Mouse (Mus musculus) testis, adult 2 months (tissue): Measurements from ENCODE around the gene Nrxn2. TPM values are rescaled to one million over a fixed set of nuclear protein-coding genes. Genes with fewer than 3 reads are reported as not detected.

Experiments
- H3K27ac ChIP-seq: fragments of 200-500 bp; 2 replicates; pipeline ENCODE4 v1.5.1; 2012; ENCODE audit warnings: low read depth, low read length; ENCODE audit not compliant: control insufficient read depth, insufficient read depth
- H3K27me3 ChIP-seq: fragments of 200-500 bp; 2 replicates; pipeline ENCODE4 v1.6.1; 2012; ENCODE audit warnings: mild to moderate bottlenecking, low read length, moderate library complexity; ENCODE audit not compliant: control insufficient read depth, insufficient read depth
- H3K36me3 ChIP-seq: fragments of 200-500 bp; 2 replicates; pipeline ENCODE4 v1.6.1; 2012; ENCODE audit warnings: mild to moderate bottlenecking, low read length; ENCODE audit not compliant: control insufficient read depth, insufficient read depth
- H3K4me1 ChIP-seq: fragments of 200-500 bp; 2 replicates; pipeline ENCODE4 v1.6.1; 2012; ENCODE audit warnings: low read length; ENCODE audit not compliant: control insufficient read depth, insufficient read depth
- H3K4me3 ChIP-seq: fragments of 200-500 bp; 2 replicates; pipeline ENCODE4 v1.5.1; 2012; ENCODE audit warnings: low read depth, mild to moderate bottlenecking, low read length, moderate library complexity, mixed read lengths; ENCODE audit not compliant: control insufficient read depth
- CTCF ChIP-seq: fragments of 200-500 bp; IDR thresholded peaks from 2 replicates; pipeline ENCODE4 v1.5.1; 2012; ENCODE audit warnings: low read depth, mild to moderate bottlenecking, inconsistent platforms, low read length, moderate library complexity; ENCODE audit not compliant: control insufficient read depth, insufficient read depth, insufficient replicate concordance
- POLR2A ChIP-seq: fragments of 200-500 bp; IDR thresholded peaks from 2 replicates; pipeline ENCODE4 v1.6.1; 2012; ENCODE audit warnings: low read depth, mild to moderate bottlenecking, inconsistent platforms, low read length, moderate library complexity; ENCODE audit not compliant: control insufficient read depth
- polyA plus RNA-seq: library from polyadenylated mRNA; depleted of rRNA; stranded (reverse); fragments of >200 nt; gene quantifications from 2 replicates; pipeline ENCODE4 v1.2.3, GENCODE M21; 2012

The Nrxn2 gene
- polyA plus RNA-seq, 1 experiment = 2.5 TPM

DNA sequence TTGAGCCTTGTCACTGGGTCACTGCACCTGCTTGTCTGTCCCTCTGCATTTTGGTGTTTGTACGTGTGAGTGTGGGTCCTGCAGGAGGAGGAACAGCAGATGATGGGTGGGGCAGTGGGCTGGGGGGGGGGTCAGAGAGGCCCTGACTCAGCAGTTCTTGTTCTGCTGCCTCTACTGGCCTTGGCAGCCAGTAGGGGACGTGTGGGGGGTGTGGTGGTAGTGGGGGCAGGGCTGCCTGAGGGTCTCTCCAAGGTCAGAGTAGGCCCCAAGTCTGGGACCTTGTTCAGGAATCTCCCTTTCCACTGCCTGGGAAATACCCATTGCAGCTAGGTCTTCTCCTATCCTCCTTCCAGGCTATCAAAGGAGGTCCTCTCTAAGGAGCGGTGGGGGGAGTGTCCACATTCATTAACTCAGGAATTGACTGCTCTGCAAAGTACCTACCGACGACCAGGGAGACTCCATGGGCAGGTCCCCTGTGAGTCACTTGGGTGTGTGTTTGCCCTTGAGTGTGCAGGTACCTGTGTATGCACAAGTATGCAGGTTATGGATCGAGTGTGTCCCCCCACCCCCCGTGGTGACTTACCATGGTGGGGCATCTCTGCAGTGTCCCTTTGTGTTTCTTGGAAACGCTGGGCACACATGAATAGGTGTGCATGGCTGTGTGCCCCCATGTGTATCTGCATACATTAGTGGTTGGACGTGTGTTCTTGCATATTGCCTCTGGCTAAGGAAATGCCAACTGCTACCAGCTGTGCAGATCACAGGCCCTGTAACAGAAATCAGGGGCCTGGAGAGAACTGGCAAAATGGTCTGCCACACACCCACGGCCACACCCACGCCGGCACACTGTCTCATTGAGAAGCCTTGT is 1.4 kb upstream of the Nrxn2 start:
- Histone ChIP-seq H3K36me3 (no peaks in the 10 kb centered on the region), H3K27me3 (no peaks in the 10 kb centered on the region), H3K4me1 (peaks cover 6% of the 10 kb centered on the region), H3K27ac (no peak overlapping the region), H3K4me3 (no peak overlapping the region)
- TF ChIP-seq CTCF = no peak
- no peak for TF ChIP-seq POLR2A

DNA sequence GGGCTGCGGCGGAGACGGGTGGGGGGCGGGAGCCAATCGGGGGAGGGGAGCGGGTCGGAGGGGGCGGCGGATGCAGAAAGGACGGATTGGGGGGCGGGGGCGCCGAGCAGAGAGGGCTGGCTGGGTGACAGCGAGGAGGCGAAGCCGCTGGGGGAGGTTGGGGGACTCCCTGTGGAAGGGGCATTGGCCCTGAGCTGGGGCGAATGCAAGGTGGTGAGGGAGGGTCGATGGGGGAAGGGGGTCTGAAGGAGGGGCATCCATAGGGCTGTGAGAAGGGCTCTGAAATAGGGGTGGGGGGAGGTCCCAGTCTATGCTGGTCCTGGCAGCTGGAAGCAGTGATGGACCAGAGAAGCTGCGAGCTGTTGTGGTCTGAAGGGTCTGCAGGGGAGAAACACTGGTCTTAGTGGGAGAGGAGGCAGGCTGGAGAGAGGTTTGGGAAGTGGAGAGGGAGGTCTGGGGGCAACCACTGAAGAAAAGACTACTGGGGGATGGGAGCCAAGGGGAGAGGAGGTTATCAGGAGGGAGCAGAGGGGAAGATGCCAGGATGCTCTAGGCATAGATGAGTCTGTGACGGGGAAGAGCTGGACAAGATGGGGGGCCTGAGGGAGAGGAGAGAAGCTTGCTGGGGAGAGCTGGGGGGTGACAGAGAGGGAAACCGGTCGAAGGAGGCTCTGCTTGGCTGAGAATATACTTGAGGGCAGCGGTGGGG is 607 bp downstream of the Nrxn2 start:
- Histone ChIP-seq H3K36me3 (no peaks in the 10 kb centered on the region), H3K27ac (no peak overlapping the region), H3K4me1 (peaks cover 3% of the 10 kb centered on the region), H3K27me3 (no peaks in the 10 kb centered on the region), H3K4me3 (no peak overlapping the region)
- TF ChIP-seq CTCF (no peak), POLR2A (no peak)

- Histone ChIP-seq H3K27ac (no peak overlapping the region), H3K4me1 (peaks cover 3% of the 10 kb centered on the region), H3K4me3 (no peak overlapping the region), H3K36me3 (no peaks in the 10 kb centered on the region), H3K27me3 (no peaks in the 10 kb centered on the region)
- TF ChIP-seq CTCF (no peak), POLR2A (no peak)
These were observed 1.3 kb downstream of the Nrxn2 start for GRCm38 (mm10) chr19:6419805-6420310.

GRCm38 (mm10) chr19:6420481-6421210 is 2.1 kb downstream of the Nrxn2 start:
- no peaks in the 10 kb centered on the region for H3K27me3 ChIP-seq
- peaks cover 3% of the 10 kb centered on the region for H3K4me1 ChIP-seq
- H3K27ac ChIP-seq = no peak overlapping the region
- no peak for TF ChIP-seq POLR2A
- no peak for TF ChIP-seq CTCF
- H3K36me3 ChIP-seq = no peaks in the 10 kb centered on the region
- H3K4me3 ChIP-seq = no peak overlapping the region

GRCm38 (mm10) chr19:6421211-6421590 is 2.7 kb downstream of the Nrxn2 start:
- H3K4me3 ChIP-seq = no peak overlapping the region
- no peak for TF ChIP-seq POLR2A
- no peak for TF ChIP-seq CTCF
- H3K27ac ChIP-seq = no peak overlapping the region
- H3K4me1 ChIP-seq = peaks cover 3% of the 10 kb centered on the region
- no peaks in the 10 kb centered on the region for H3K36me3 ChIP-seq
- H3K27me3 ChIP-seq = no peaks in the 10 kb centered on the region

DNA sequence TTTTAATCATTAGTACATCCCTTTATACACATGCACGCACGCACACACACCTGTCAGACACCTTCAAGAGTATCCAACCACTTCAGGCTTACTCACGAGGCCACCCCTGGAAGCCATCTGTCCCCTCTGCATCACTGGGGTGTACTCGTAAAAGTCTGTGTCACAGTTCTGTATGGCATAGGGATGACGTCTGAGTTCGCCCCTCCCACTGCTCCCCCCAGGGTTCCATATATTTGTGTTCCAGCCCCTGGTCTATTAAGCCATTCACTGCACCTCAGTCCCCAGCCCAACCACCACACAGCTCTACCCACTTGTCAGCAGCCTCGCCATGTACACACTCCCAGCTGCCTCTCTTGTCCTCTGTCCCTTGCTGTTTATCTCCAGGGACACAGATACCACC is 3.5 kb downstream of the Nrxn2 start:
- no peak for TF ChIP-seq POLR2A
- TF ChIP-seq CTCF = no peak
- Histone ChIP-seq H3K4me3 (no peak overlapping the region), H3K36me3 (no peaks in the 10 kb centered on the region), H3K27ac (no peak overlapping the region), H3K27me3 (no peaks in the 10 kb centered on the region), H3K4me1 (peaks cover 3% of the 10 kb centered on the region)

- Histone ChIP-seq H3K27me3 (no peaks in the 10 kb centered on the region), H3K36me3 (no peaks in the 10 kb centered on the region), H3K4me3 (no peak overlapping the region), H3K4me1 (peaks cover 7% of the 10 kb centered on the region), H3K27ac (no peak overlapping the region)
- TF ChIP-seq POLR2A = no peak
- no peak for TF ChIP-seq CTCF
These were observed 4.7 kb downstream of the Nrxn2 start for GRCm38 (mm10) chr19:6423241-6423640.
